Mouse (Mus musculus) cerebellum, adult 2 months (tissue): ENCODE measurements around the gene Rbms3.

Source experiments
- CTCF ChIP-seq: fragments of 200-500 bp; IDR thresholded peaks from 2 replicates; pipeline ENCODE4 v1.5.1; 2011; ENCODE audit warnings: low read depth, mild to moderate bottlenecking, control low read depth, low read length, moderate library complexity, borderline replicate concordance; ENCODE audit not compliant: insufficient read depth
- POLR2A ChIP-seq: fragments of 200-500 bp; IDR thresholded peaks from 2 replicates; pipeline ENCODE4 v1.6.1; 2011; ENCODE audit warnings: low read length, control low read depth, borderline replicate concordance; ENCODE audit not compliant: insufficient read depth

DNA sequence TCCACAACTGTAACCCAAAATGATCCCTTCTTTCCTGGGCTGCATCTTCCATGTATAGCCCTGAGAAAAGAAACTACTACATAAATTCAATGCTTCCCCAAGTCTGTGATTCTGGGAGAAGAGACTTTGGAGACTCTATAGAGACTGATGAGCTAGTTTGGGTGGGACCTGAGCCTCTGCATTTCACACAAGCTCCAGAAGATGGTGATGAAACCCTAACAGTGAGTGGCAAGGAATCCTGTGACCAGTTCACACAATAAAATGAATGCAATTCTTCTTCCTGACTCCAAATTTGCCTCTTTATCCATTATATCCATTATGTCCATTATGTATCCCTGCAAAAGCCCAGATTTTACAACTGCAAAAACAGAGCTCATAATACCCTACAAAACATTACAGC, 2.5 kb downstream of the Rbms3 start:
- TF ChIP-seq CTCF (no peak), POLR2A (no peak)
